Mouse (Mus musculus): ENCODE measurements at regions not wholly inside any gene's neighbourhood (a gene's known extent, or its start where the extent isn't known, plus 50 kb on each side); places are given as distances from the start of the nearest gene placed in this dataset.

DNA sequence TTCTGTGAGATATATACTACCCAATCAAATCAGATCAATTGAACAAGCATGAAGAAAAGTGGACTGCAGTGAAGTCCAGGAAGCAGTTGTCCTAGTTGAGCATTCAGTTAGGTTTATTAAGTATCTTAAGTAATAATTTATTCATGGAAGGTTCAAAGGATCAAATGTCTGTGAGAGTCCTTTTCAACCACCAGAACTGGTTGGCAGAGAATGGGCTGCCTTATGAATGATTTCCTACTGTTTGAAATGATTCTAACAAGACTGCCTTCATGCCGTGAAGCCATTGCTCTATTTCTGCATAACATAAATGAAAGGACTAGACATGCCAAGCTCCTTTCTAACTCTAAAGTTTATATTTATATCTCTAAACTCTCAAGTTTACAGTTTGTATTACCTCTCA is 410.4 kb downstream of the Adcyap1 start:
- TF ChIP-seq CTCF (IDR thresholded peaks at IDR 0.05; ENCODE audit: borderline replicate concordance, extremely low read depth, insufficient read depth, insufficient read length) (no peak), POLR2A (IDR thresholded peaks at IDR 0.05; ENCODE audit: borderline replicate concordance, extremely low read depth, insufficient read depth, insufficient read length, poor library complexity, severe bottlenecking) (no peak)

Data from brain, embryonic 14.5 days (tissue).